Mouse (Mus musculus) embryonic fibroblast, embryonic 13.5 days (primary cell): Measurements from ENCODE around the gene Olfr314.
"Not testable (repeated sequence)": the region's sequence is repeated elsewhere in the genome, so short reads cannot be mapped to it uniquely, and the experiment has no call there.

Source experiments
- CTCF ChIP-seq: IDR thresholded peaks from 2 replicates; pipeline ENCODE4 v1.5.1; 2011; ENCODE audit warnings: mild to moderate bottlenecking, control low read depth, low read length, moderate library complexity, borderline replicate concordance; ENCODE audit not compliant: insufficient read depth
- POLR2A ChIP-seq: IDR thresholded peaks from 2 replicates; pipeline ENCODE4 v1.6.1; 2011; ENCODE audit warnings: low read depth, mild to moderate bottlenecking, control low read depth, low read length, moderate library complexity

DNA sequence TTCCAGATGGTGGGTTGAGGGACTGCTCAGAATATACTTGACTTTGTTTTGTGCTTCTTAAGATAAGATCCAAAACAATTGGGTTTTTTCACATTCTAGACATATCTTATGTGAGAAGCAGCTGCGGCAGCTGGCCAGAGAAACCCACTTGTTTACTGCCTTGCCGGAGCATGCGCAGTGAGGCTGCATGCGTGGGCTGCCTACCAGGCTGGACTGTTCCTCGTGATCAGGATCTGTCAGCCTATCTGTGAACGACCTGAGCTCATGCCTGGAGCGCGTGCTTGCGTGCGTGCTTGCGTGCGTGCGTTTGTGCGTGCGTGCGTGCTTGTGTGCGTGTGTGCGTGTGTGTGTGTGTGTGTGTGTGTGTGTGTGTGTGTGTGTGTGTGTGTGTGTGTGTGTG, 31.7 kb upstream of the Olfr314 start:
- TF ChIP-seq CTCF, POLR2A: not testable (repeated sequence)
